Mouse (Mus musculus): ENCODE measurements around the gene Kmt5b. TPM values are rescaled to one million over a fixed set of nuclear protein-coding genes. Genes with fewer than 3 reads are reported as not detected.

Kmt5b gene
- total RNA-seq, 2 experiments from 2014 or later = 52.4 to 52.6 TPM

DNA sequence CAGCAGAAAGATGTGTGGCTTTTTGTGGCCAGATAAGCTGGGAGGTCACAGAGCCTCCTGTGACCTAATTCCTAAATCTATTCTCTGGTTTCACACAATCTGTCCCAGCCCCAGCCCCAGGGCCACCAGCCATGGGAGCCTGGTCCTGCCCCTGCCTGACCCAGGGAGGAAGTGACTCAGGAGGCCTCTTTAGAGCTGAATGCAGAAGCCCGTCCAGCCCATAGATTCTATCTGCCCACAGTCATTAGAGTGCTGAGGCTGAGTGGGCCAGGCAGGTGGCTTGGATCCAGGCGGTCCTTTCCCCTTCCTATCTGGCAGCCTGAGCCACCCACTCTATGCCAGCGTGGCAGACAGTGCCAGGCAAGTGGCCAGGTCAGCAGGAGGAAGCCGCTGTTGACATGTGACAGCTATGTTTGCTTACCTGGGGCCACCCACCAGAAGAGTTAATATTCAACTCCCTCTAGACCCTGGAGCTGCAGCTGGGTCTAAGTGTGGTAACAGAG, 65.7 kb downstream of the Kmt5b start:
- no peak for TF ChIP-seq CTCF (IDR thresholded peaks at IDR 0.05)
- no peak for DNase-seq (ENCODE audit: extremely low spot score in 1 of 2, low spot score in 2 of 2)
- no peak overlapping the region for H3K27ac ChIP-seq
- intact Hi-C loops (cut with DNase I) = no loop called here
- no peak overlapping the region for H3K4me3 ChIP-seq

DNA sequence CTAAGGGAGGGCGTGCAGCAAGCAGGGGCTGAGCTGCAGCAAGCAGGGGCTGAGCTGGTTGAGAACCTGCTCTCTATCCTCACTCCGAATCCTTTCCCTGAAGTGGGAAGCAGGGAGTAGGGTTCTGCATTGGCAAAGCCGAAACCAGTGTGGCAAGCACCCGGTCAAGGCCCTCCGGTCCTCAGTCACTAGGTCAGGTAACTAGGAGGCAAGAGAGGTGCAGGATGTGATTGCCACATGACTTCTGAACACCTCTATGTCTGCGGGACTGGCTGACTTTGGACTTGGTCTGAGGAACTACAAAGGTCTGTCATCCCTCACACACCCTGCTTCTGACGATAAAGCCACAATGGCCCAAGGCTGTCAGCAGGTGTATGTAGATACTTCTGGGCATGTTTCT, 67.1 kb downstream of the Kmt5b start:
- DNase-seq (ENCODE audit: extremely low spot score in 1 of 2, low spot score in 2 of 2) = no peak
- TF ChIP-seq CTCF (IDR thresholded peaks at IDR 0.05) = no peak
- no peak overlapping the region for H3K27ac ChIP-seq
- intact Hi-C loops (cut with DNase I) = no loop called here
- H3K4me3 ChIP-seq = no peak overlapping the region

GRCm38 (mm10) chr19:3836791-3837190, 69.6 kb downstream of the Kmt5b start:
- TF ChIP-seq CTCF (IDR thresholded peaks at IDR 0.05) = no peak
- intact Hi-C loops (cut with DNase I) = no loop called here
- no peak overlapping the region for H3K27ac ChIP-seq
- no peak overlapping the region for H3K4me3 ChIP-seq
- DNase-seq (ENCODE audit: extremely low spot score in 1 of 2, low spot score in 2 of 2) = no peak

- no peak overlapping the region for H3K27ac ChIP-seq
- DNase-seq (ENCODE audit: extremely low spot score in 1 of 2, low spot score in 2 of 2) = no peak
- no peak overlapping the region for H3K4me3 ChIP-seq
- no peak for TF ChIP-seq CTCF (IDR thresholded peaks at IDR 0.05)
- intact Hi-C loops (cut with DNase I) = no loop called here
Measured at GRCm38 (mm10) chr19:3838931-3839330, 71.7 kb downstream of the Kmt5b start.

GRCm38 (mm10) chr19:3839686-3840085, 72.5 kb downstream of the Kmt5b start:
- no peak for TF ChIP-seq CTCF (IDR thresholded peaks at IDR 0.05)
- no peak for DNase-seq (ENCODE audit: extremely low spot score in 1 of 2, low spot score in 2 of 2)
- Histone ChIP-seq H3K4me3 (no peak overlapping the region), H3K27ac (no peak overlapping the region)
- intact Hi-C loops (cut with DNase I) = no loop called here

- Histone ChIP-seq H3K4me3 (no peak overlapping the region), H3K27ac (no peak overlapping the region)
- intact Hi-C loops (cut with DNase I) = no loop called here
- no peak for DNase-seq (ENCODE audit: extremely low spot score in 1 of 2, low spot score in 2 of 2)
- no peak for TF ChIP-seq CTCF (IDR thresholded peaks at IDR 0.05)
Measured at GRCm38 (mm10) chr19:3840214-3840651, 73.0 kb downstream of the Kmt5b start.

GRCm38 (mm10) chr19:3840685-3841084, 73.5 kb downstream of the Kmt5b start:
- DNase-seq (ENCODE audit: extremely low spot score in 1 of 2, low spot score in 2 of 2) = no peak
- no peak overlapping the region for H3K4me3 ChIP-seq
- no peak overlapping the region for H3K27ac ChIP-seq
- intact Hi-C loops (cut with DNase I) = no loop called here
- no peak for TF ChIP-seq CTCF (IDR thresholded peaks at IDR 0.05)

DNA sequence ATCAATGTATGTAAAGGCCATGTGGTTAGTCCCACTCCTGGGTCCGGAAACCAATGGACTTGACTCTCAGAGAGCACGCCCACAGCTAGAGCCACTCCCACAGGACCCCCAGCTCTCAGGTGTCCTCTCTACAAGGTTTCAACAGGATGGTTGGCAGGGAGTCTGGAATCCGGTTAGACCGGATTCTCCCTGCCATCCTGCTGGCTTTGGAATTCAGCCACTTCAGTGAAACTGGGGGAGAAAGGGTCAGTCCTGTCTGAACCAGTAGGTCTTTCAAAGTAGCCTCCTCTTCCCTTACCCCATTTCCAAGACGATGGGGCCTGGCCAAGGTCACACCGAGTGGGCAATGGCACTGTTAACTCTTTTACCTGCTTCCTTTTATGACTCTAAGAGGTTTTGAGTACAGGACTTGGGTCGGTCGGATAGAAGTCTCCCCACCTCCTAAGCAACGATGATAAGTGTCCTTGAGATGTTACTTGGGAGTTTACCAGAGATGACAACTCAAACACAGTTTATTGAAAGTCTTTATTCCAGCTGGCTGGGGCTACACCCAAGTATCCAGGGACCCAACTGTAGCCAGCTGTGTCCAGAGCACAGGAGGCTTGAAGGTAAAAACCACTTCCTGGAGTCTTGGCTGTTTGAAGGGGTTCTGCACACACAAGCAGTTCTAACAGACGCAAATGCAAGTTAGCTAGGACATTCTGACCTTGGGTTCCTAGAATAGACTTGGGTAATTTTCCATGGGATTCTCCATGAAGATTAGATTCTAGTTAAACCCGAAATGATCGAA, 75.3 kb downstream of the Kmt5b start:
- no peak for TF ChIP-seq CTCF (IDR thresholded peaks at IDR 0.05)
- no peak for DNase-seq (ENCODE audit: extremely low spot score in 1 of 2, low spot score in 2 of 2)
- intact Hi-C loops (cut with DNase I) = no loop called here
- Histone ChIP-seq H3K4me3 (no peak overlapping the region), H3K27ac (no peak overlapping the region)

DNA sequence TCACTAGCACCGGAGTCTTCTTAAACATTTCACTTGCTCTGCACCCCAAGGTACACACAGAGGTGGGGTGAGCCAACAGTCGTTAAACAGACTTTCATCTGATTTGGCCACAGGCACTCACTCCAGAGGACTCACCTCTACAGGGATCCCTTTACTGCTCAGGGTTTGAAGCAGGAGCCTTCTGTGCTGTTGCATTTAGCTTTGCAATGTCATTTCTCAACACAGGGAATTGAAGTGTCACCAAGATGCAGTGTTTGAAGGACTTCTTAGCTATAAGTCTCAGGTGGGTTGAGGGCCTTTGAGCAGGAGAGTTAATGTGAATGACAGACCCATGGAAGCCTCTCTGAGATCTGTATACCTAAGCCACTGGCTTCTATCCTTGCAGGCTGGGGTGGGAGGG, 76.4 kb downstream of the Kmt5b start:
- TF ChIP-seq CTCF (IDR thresholded peaks at IDR 0.05) = no peak
- Histone ChIP-seq H3K4me3 (no peak overlapping the region), H3K27ac (no peak overlapping the region)
- intact Hi-C loops (cut with DNase I) = no loop called here
- DNase-seq (ENCODE audit: extremely low spot score in 1 of 2, low spot score in 2 of 2) = no peak

- H3K27ac ChIP-seq = no peak overlapping the region
- DNase-seq (ENCODE audit: extremely low spot score in 1 of 2, low spot score in 2 of 2) = no peak
- intact Hi-C loops (cut with DNase I) = no loop called here
- no peak overlapping the region for H3K4me3 ChIP-seq
- no peak for TF ChIP-seq CTCF (IDR thresholded peaks at IDR 0.05)
Measured at GRCm38 (mm10) chr19:3844836-3845235, 77.6 kb downstream of the Kmt5b start.

- intact Hi-C loops (cut with DNase I) = no loop called here
- no peak for DNase-seq (ENCODE audit: extremely low spot score in 1 of 2, low spot score in 2 of 2)
- H3K27ac ChIP-seq = no peak overlapping the region
- TF ChIP-seq CTCF (IDR thresholded peaks at IDR 0.05) = no peak
- no peak overlapping the region for H3K4me3 ChIP-seq
Measured at GRCm38 (mm10) chr19:3845339-3845738, 78.1 kb downstream of the Kmt5b start.

GRCm38 (mm10) chr19:3845803-3846406, 78.7 kb downstream of the Kmt5b start:
- Histone ChIP-seq H3K4me3 (no peak overlapping the region), H3K27ac (no peak overlapping the region)
- DNase-seq (ENCODE audit: extremely low spot score in 1 of 2, low spot score in 2 of 2) = no peak
- no peak for TF ChIP-seq CTCF (IDR thresholded peaks at IDR 0.05)
- intact Hi-C loops (cut with DNase I) = no loop called here

Data from left cerebral cortex, adult 2 months (tissue).